Mouse (Mus musculus) brain, embryonic 14.5 days (tissue): Measurements from ENCODE around the gene Mtpn. TPM values are rescaled to one million over a fixed set of nuclear protein-coding genes. Genes with fewer than 3 reads are reported as not detected.

ENCODE experiments used
- DNase-seq: peaks from one replicate; pipeline ENCODE4 v3.0.0-alpha.2; 2011; ENCODE audit warnings: low read depth
- CTCF ChIP-seq: fragments of 200-500 bp; IDR thresholded peaks from 2 replicates; pipeline ENCODE4 v1.5.1; 2012; ENCODE audit warnings: inconsistent platforms, mild to moderate bottlenecking, moderate library complexity, borderline replicate concordance; ENCODE audit not compliant: insufficient read depth, insufficient read length; ENCODE audit errors: extremely low read depth
- POLR2A ChIP-seq: fragments of 200-500 bp; IDR thresholded peaks from 2 replicates; pipeline ENCODE4 v1.6.1; 2012; ENCODE audit warnings: mild to moderate bottlenecking, inconsistent platforms, borderline replicate concordance; ENCODE audit not compliant: poor library complexity, insufficient read depth, insufficient read length, severe bottlenecking; ENCODE audit errors: extremely low read depth
- polyA plus RNA-seq: library from polyadenylated mRNA; depleted of rRNA; stranded (reverse); fragments of >200 nt; gene quantifications from 2 replicates; pipeline ENCODE4 v1.2.3, GENCODE M21; 2012; rRNA removed

Mtpn gene
- 75.0 and 101 TPM in 2 replicates for polyA plus RNA-seq

GRCm38 (mm10) chr6:35539304-35540009, at the start of gene Mtpn:
Gene Mtpn, minus strand, starts transcription at chr6:35539888.
- peak; percentile 99 for DNase-seq
- TF ChIP-seq POLR2A (peak; percentile 52; the same call in 1 of the 2 replicates), CTCF (no peak)

DNA sequence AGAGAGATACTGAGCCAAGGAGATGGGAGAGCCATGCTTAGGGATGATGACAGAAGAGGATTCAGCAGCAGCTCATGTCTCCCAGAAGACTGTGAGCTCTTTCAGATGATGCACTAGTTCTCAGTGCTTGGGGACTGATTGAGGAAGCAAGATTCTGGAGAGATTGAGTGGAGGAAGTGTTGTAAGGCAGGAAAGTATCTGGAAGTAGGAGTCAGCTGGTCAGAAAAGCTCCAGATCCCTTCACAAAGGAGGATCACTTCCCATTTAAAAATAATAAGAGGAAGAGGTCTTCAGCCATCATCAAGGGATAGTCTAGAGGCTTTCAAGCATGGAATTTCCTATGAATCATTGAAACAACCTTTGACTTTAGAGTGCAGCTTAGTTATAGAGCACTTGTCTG, 29.0 kb upstream of the Mtpn start:
- TF ChIP-seq CTCF (no peak), POLR2A (no peak)
- no peak for DNase-seq

- peak; percentile 68 for DNase-seq
- TF ChIP-seq POLR2A (no peak), CTCF (peak; percentile 13; the same call in 1 of the 2 replicates)
Measured at GRCm38 (mm10) chr6:35567755-35568154, 28.1 kb upstream of the Mtpn start.

GRCm38 (mm10) chr6:35559950-35560349, 20.3 kb upstream of the Mtpn start:
- TF ChIP-seq CTCF = no peak
- TF ChIP-seq POLR2A = no peak
- DNase-seq = no peak

DNA sequence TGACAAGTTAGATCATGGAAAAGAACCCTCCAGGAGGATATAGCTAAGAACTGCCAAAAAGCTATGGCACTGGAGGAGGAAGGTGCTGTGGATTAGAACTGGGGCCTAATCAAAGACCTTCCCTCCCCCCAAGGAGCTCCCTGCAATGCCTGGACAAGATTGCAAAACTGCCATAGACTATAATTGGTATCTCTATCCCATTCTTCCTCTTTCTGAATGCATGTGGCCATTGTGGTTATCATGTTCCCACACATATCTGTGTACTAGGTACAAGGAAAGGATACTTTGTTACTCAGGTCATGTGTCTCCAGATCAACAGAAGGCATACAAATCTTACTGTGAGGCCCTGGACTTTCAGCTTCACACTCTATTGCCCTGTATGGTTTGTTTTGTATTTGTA, 4.7 kb upstream of the Mtpn start:
- no peak for TF ChIP-seq CTCF
- no peak for TF ChIP-seq POLR2A

GRCm38 (mm10) chr6:35542656-35543400, 3.1 kb upstream of the Mtpn start:
- DNase-seq = no peak
- TF ChIP-seq POLR2A (no peak), CTCF (no peak)

More for the DNA sequence above, 4.7 kb upstream of the Mtpn start:
- no peak for DNase-seq

- TF ChIP-seq POLR2A (no peak), CTCF (no peak)
Measured at GRCm38 (mm10) chr6:35540377-35540776, 689 bp upstream of the Mtpn start.

GRCm38 (mm10) chr6:35538757-35539303, 858 bp downstream of the Mtpn start:
- DNase-seq = peak; percentile 3
- TF ChIP-seq CTCF = no peak
- TF ChIP-seq POLR2A = no peak

More at GRCm38 (mm10) chr6:35540377-35540776, 689 bp upstream of the Mtpn start:
- peak; percentile 1 for DNase-seq

GRCm38 (mm10) chr6:35536021-35536420, 3.7 kb downstream of the Mtpn start:
- TF ChIP-seq CTCF (no peak), POLR2A (no peak)
- DNase-seq = peak; percentile 1

GRCm38 (mm10) chr6:35513362-35513761, 26.3 kb downstream of the Mtpn start:
- DNase-seq = no peak
- TF ChIP-seq CTCF = no peak
- TF ChIP-seq POLR2A = no peak

DNA sequence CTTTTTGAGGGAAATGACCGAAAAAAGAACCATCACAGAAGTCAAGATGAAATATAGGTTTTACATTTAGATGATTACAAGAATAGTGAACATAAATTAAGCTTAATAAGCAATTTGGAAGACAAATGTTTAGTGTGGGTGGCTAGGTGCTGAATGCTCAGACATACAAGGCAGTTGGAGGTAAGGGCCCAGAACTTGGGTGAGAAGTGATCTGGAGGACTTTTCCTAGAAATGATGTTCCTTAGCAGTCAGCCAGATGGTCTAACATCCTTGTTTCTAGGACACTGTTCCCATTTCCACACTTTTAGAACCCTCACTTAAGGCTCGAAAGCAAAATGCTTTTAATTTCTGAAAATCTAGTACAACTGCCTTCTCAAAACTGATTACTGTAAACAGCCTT, 34.9 kb downstream of the Mtpn start:
- TF ChIP-seq CTCF (no peak), POLR2A (no peak)
- no peak for DNase-seq
